Mouse (Mus musculus): ENCODE results near the gene Kmt2c. TPM values are rescaled to one million over a fixed set of nuclear protein-coding genes. Genes with fewer than 3 reads are reported as not detected.
A peak's percentile ranks its signal among the peaks of the same experiment; 100 is the strongest.
"Not testable (repeated sequence)": the region's sequence is repeated elsewhere in the genome, so short reads cannot be mapped to it uniquely, and the experiment has no call there.

Gene Kmt2c
- polyA plus RNA-seq, 1 experiment from 2014 or later, result 18.3 TPM

DNA sequence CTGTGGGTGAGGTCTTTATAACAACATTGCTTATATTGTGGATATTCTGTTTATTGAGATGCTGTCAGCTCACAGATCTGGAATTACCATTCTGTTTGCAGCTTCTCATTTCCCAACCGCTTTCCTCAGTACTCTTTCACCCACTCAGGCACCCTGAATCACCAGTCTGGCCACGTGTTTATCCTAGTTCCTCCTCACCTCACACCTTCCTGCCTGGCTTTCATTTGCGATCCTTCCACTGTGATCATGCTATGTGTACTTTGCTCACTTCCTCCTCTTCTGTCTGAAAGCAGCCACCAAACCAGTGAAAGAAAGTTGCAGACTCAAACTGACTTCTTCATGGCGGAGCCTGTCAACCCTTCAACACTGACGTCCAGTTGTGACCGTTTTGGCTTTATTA, 255.5 kb downstream of the Kmt2c start:
- Histone ChIP-seq H3K4me3 (ENCODE audit: low read depth, low read length) (no peak overlapping the region), H3K4me2 (no peak overlapping the region), H3K27ac (ENCODE audit: low read depth) (no peak overlapping the region), H3K9ac (no peak overlapping the region), H3K9me3 (ENCODE audit: low read depth, low read length) (no peaks in the 10 kb centered on the region), H3K27me3 (ENCODE audit: insufficient read depth, low read length) (no peaks in the 10 kb centered on the region), H3K36me3 (ENCODE audit: insufficient read depth) (no peaks in the 10 kb centered on the region), H3K4me1 (ENCODE audit: insufficient read depth) (no peaks in the 10 kb centered on the region)
- 84% methylated on average over 6 of the region's 6 CpGs for WGBS
- no peak for TF ChIP-seq CTCF (IDR thresholded peaks at IDR 0.05; ENCODE audit: low read depth)
- no peak for DNase-seq
- ATAC-seq (ENCODE audit: insufficient read depth), result no peak

GRCm38 (mm10) chr5:25224377-25224776, 274.2 kb downstream of the Kmt2c start:
- ATAC-seq (ENCODE audit: insufficient read depth); H3K9ac ChIP-seq; H3K36me3 ChIP-seq (ENCODE audit: insufficient read depth); H3K27me3 ChIP-seq (ENCODE audit: insufficient read depth, low read length); DNase-seq; H3K4me1 ChIP-seq (ENCODE audit: insufficient read depth); H3K27ac ChIP-seq (ENCODE audit: low read depth); H3K4me3 ChIP-seq (ENCODE audit: low read depth, low read length); H3K9me3 ChIP-seq (ENCODE audit: low read depth, low read length): not testable (repeated sequence)
- H3K4me2 ChIP-seq, result peak overlapping the region; percentile 74; the same call in 1 of the 2 replicates
- WGBS, result 81% methylated on average over 1 of the region's 1 CpGs

- TF ChIP-seq CTCF (IDR thresholded peaks at IDR 0.05; ENCODE audit: low read depth), result no peak
- H3K4me2 ChIP-seq, result peak within 1 kb of the TSS; percentile 74
- H3K4me3 ChIP-seq (ENCODE audit: low read depth, low read length), result peak within 1 kb of the TSS; percentile 63
- no peaks in the 10 kb centered on the region for H3K36me3 ChIP-seq (ENCODE audit: insufficient read depth)
- WGBS, result 2% methylated on average over 72 of the region's 72 CpGs
- peak within 1 kb of the TSS; percentile 87 for H3K27ac ChIP-seq (ENCODE audit: low read depth)
- H3K27me3 ChIP-seq (ENCODE audit: insufficient read depth, low read length), result no peaks in the 10 kb centered on the region
- peak; percentile 98 for ATAC-seq (ENCODE audit: insufficient read depth)
- H3K9me3 ChIP-seq (ENCODE audit: low read depth, low read length), result no peaks in the 10 kb centered on the region
- peak; percentile 93 for DNase-seq
- peak within 1 kb of the TSS; percentile 85 for H3K9ac ChIP-seq
- H3K4me1 ChIP-seq (ENCODE audit: insufficient read depth), result 0 out of 2 replicates have a peak, but pooled peaks cover 3% of the 10 kb centered on the region
Measured at GRCm38 (mm10) chr5:25222752-25223702, 275.6 kb downstream of the Kmt2c start, which contains the start of gene E130116L18Rik. E130116L18Rik (minus strand) TSS chr5:25223153.

Other genes starting within 250 kb of the Kmt2c start
- gene Cct8l1, start 17.3 kb upstream of the Kmt2c start, polyA plus RNA-seq (2014; fragmentation: Nextera tagmentation; extraction: Ambion mirVana), result 0.09 TPM in 1 of 2 replicates, not detected in the other
- gene Xrcc2, start 207.0 kb upstream of the Kmt2c start, polyA plus RNA-seq (2014; fragmentation: Nextera tagmentation; extraction: Ambion mirVana), result 8.5 and 10.2 TPM in 2 replicates

All from lung, embryonic 14.5 days (tissue).